Mouse (Mus musculus) kidney, adult 2 months (tissue): Measurements from ENCODE around the gene Akt1.

ENCODE experiments used
- CTCF ChIP-seq: fragments of 200-500 bp; conservative IDR thresholded peaks from 2 replicates; pipeline ENCODE4 v1.5.1; 2011; ENCODE audit warnings: low read depth, mild to moderate bottlenecking, control low read depth, low read length, moderate library complexity, mixed read lengths; ENCODE audit not compliant: insufficient read depth, insufficient read length
- POLR2A ChIP-seq: fragments of 200-500 bp; IDR thresholded peaks from one replicate; pipeline ENCODE4 v1.6.1; 2011; ENCODE audit warnings: low read depth, low read length, control low read depth

DNA sequence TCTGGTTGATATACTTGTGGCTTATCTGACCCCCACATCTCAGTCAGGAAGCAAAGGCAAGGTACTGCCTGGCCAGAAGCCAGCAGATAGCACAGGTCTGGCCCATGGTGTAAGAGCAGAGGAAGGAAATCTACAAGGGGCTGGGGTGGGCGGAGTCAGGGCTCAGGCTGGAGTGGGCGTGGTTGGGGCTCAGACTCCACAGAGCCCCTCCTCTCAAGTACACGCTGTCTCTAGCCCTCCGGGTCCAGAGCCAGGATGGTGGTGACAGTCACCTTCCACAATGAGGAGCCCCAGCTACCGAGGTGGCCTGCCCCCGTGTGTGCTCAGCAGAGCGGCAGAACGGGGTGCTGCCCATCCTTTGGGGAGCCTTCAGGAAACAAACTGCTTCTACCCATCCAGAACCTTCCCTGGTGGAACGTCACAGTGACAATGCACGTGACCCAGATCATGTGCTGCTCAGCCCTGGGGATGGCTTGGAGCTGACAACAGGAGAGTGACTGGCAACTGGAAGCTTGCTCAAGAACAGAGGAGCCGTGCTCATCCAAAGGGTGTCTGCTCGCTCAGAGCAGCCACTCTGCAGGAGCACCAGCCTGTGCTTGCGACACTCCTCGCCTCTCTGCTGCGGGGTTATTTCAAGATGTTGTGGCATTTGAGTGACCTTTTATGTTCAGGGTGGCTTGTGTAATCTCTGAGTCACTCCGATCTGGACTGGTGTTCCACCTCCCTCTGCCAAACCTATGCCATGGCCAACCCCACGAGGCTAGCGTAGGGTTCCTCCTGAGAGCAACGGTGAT, 45.6 kb downstream of the Akt1 start:
- TF ChIP-seq CTCF (no peak), POLR2A (no peak)
